Mouse (Mus musculus) MEL (cell line): ENCODE measurements around the gene Rab1b.

Source experiments
- CTCF ChIP-seq, 3 experiments: IDR thresholded peaks in 2 of 3; conservative IDR thresholded peaks in 1 of 3; 2 replicates each; pipeline ENCODE4 v1.5.1; 2011 to 2012; ENCODE audit warnings: low read length in 3 of 3, low read depth in 2 of 3, mild to moderate bottlenecking in 2 of 3, improper control_type of control experiment in 1 of 3, inconsistent platforms in 1 of 3, mixed read lengths in 1 of 3, moderate library complexity in 1 of 3; ENCODE audit not compliant: control insufficient read depth in 1 of 3, insufficient read depth in 1 of 3, poor library complexity in 1 of 3, severe bottlenecking in 1 of 3
- JUND ChIP-seq: IDR thresholded peaks from 2 replicates; pipeline ENCODE4 v1.6.1; 2011; ENCODE audit warnings: low read depth, mild to moderate bottlenecking, improper control_type of control experiment, low read length
- MAZ ChIP-seq: IDR thresholded peaks from 2 replicates; pipeline ENCODE4 v1.6.1; 2012; ENCODE audit warnings: low read depth, mild to moderate bottlenecking, inconsistent platforms, low read length, improper control_type of control experiment
- NELFE ChIP-seq: IDR thresholded peaks from 2 replicates; pipeline ENCODE4 v1.6.1; 2011; ENCODE audit warnings: low read depth, low read length, improper control_type of control experiment
- POLR2A ChIP-seq, 2 experiments: IDR thresholded peaks; 2 replicates each; pipeline ENCODE4 v1.6.1; 2011 to 2012; ENCODE audit warnings: low read length in 2 of 2, mild to moderate bottlenecking in 2 of 2, control low read depth in 1 of 2, improper control_type of control experiment in 1 of 2, low read depth in 1 of 2, moderate library complexity in 1 of 2; ENCODE audit not compliant: control insufficient read depth in 1 of 2, insufficient read depth in 1 of 2, poor library complexity in 1 of 2
- POLR2AphosphoS5 ChIP-seq: IDR thresholded peaks from 2 replicates; pipeline ENCODE4 v1.6.1; 2012; ENCODE audit warnings: low read depth, borderline replicate concordance, mild to moderate bottlenecking, inconsistent platforms, low read length, moderate library complexity, mixed read lengths
- SMC3 ChIP-seq: IDR thresholded peaks from 2 replicates; pipeline ENCODE4 v1.6.1; 2011; ENCODE audit warnings: low read depth, low read length, improper control_type of control experiment
- TAL1 ChIP-seq: IDR thresholded peaks from 2 replicates; pipeline ENCODE4 v1.6.1; 2012; ENCODE audit warnings: mild to moderate bottlenecking, inconsistent platforms, low read length, moderate library complexity, mixed read lengths
- ZMIZ1 ChIP-seq: IDR thresholded peaks from 2 replicates; pipeline ENCODE4 v1.6.1; 2012; ENCODE audit warnings: low read depth, mild to moderate bottlenecking, inconsistent platforms, low read length, improper control_type of control experiment, moderate library complexity
- ZNF384 ChIP-seq: IDR thresholded peaks from 2 replicates; pipeline ENCODE4 v1.6.1; 2012; ENCODE audit warnings: low read depth, mild to moderate bottlenecking, inconsistent platforms, low read length, improper control_type of control experiment

GRCm38 (mm10) chr19:5069486-5069885 lies 37.4 kb downstream of the Rab1b start:
- TF ChIP-seq NELFE (no peak), SMC3 (no peak), ZNF384 (no peak), POLR2A (IDR thresholded peaks at IDR 0.05; ENCODE audit: control insufficient read depth in 1 of 2, insufficient read depth in 1 of 2, low read depth in 1 of 2, low read length in 2 of 2, poor library complexity in 1 of 2) (no peak), CTCF (IDR thresholded peaks at IDR 0.05 in 2 of 3, conservative IDR thresholded peaks at IDR 0.05 in 1 of 3; ENCODE audit: control insufficient read depth in 1 of 3, insufficient read depth in 1 of 3, low read depth in 2 of 3, low read length in 3 of 3, poor library complexity in 1 of 3, severe bottlenecking in 1 of 3) (no peak), POLR2AphosphoS5 (no peak), JUND (no peak), ZMIZ1 (no peak), MAZ (no peak), TAL1 (no peak)
